Mouse (Mus musculus): ENCODE data around the gene Asb15. TPM values are rescaled to one million over a fixed set of nuclear protein-coding genes. Genes with fewer than 3 reads are reported as not detected.

Gene Asb15
- total RNA-seq, 1 experiment: not detected

- TF ChIP-seq ZNF384 (IDR thresholded peaks at IDR 0.05; ENCODE audit: low read depth, low read length): no peak
- TF ChIP-seq HCFC1 (IDR thresholded peaks at IDR 0.05; ENCODE audit: borderline replicate concordance, insufficient read depth, low read length): no peak
- TF ChIP-seq MAFK (IDR thresholded peaks at IDR 0.05; ENCODE audit: insufficient read depth, low read depth, low read length): no peak
- TF ChIP-seq ZC3H11A (IDR thresholded peaks at IDR 0.05; ENCODE audit: borderline replicate concordance, low read depth, low read length): no peak
- no peak overlapping the region for H3K27ac ChIP-seq (ENCODE audit: insufficient read depth, low read depth, low read length, poor library complexity, severe bottlenecking)
- H3K4me1 ChIP-seq (ENCODE audit: control insufficient read depth in 2 of 2, insufficient read depth in 2 of 2, low read length in 2 of 2, poor library complexity in 1 of 2): no peaks in the 10 kb centered on the region
- no peak overlapping the region for H3K4me3 ChIP-seq (ENCODE audit: insufficient read depth in 1 of 2, low read depth in 1 of 2, low read length in 2 of 2, poor library complexity in 1 of 2, severe bottlenecking in 1 of 2)
- H3K9me3 ChIP-seq (ENCODE audit: control insufficient read depth, insufficient read depth, low read depth, low read length): no peaks in the 10 kb centered on the region
- no peak overlapping the region for H3K9ac ChIP-seq (ENCODE audit: insufficient read depth, low read depth, low read length, poor library complexity, severe bottlenecking)
- peaks cover under 1% of the 10 kb centered on the region; the same call in 1 of the 2 replicates for H3K36me3 ChIP-seq (ENCODE audit: control insufficient read depth, insufficient read depth, low read length, poor library complexity, severe bottlenecking)
- DNase-seq (ENCODE audit: low read depth, low spot score): no peak
- in situ Hi-C loops (cut with MboI; ENCODE audit: low sequenced_read_pairs in 2 of 2, unreplicated experiment in 2 of 2): no loop called here
These were observed 80.2 kb downstream of the Asb15 start for GRCm38 (mm10) chr6:24608129-24608528.

GRCm38 (mm10) chr6:24608682-24609081, 80.7 kb downstream of the Asb15 start:
- peaks cover 4% of the 10 kb centered on the region; the same call in 1 of the 2 replicates for H3K36me3 ChIP-seq (ENCODE audit: control insufficient read depth, insufficient read depth, low read length, poor library complexity, severe bottlenecking)
- no peaks in the 10 kb centered on the region for H3K4me1 ChIP-seq (ENCODE audit: control insufficient read depth in 2 of 2, insufficient read depth in 2 of 2, low read length in 2 of 2, poor library complexity in 1 of 2)
- no peak overlapping the region for H3K4me3 ChIP-seq (ENCODE audit: insufficient read depth in 1 of 2, low read depth in 1 of 2, low read length in 2 of 2, poor library complexity in 1 of 2, severe bottlenecking in 1 of 2)
- H3K9ac ChIP-seq (ENCODE audit: insufficient read depth, low read depth, low read length, poor library complexity, severe bottlenecking): no peak overlapping the region
- no peak for TF ChIP-seq CHD2 (IDR thresholded peaks at IDR 0.05; ENCODE audit: low read depth, low read length)
- TF ChIP-seq MAFK (IDR thresholded peaks at IDR 0.05; ENCODE audit: insufficient read depth, low read depth, low read length): no peak
- TF ChIP-seq ZC3H11A (IDR thresholded peaks at IDR 0.05; ENCODE audit: borderline replicate concordance, low read depth, low read length): no peak
- no peak for TF ChIP-seq ZNF384 (IDR thresholded peaks at IDR 0.05; ENCODE audit: low read depth, low read length)
- TF ChIP-seq HCFC1 (IDR thresholded peaks at IDR 0.05; ENCODE audit: borderline replicate concordance, insufficient read depth, low read length): no peak
- H3K9me3 ChIP-seq (ENCODE audit: control insufficient read depth, insufficient read depth, low read depth, low read length): no peaks in the 10 kb centered on the region
- in situ Hi-C loops (cut with MboI; ENCODE audit: low sequenced_read_pairs in 2 of 2, unreplicated experiment in 2 of 2): no loop called here
- no peak for DNase-seq (ENCODE audit: low read depth, low spot score)
- no peak overlapping the region for H3K27ac ChIP-seq (ENCODE audit: insufficient read depth, low read depth, low read length, poor library complexity, severe bottlenecking)

DNA sequence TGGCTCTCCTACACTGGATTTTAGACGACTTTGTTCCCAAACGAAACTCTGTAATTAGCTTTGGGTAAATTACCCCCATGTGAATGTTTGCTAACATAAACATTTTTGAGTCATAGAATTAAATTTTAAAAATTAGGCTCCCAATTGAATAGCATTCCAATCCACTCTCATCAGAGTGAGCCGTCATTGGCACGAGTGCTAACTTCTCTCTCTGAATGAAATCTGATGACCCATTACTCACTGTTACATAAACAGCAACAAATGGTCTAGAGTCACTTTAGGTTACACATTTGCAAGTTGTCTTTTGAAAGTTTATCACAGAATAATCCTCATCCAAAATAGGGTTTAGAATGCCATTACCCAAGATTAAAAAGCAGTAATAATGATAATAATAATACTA, 81.6 kb downstream of the Asb15 start:
- H3K4me3 ChIP-seq (ENCODE audit: insufficient read depth in 1 of 2, low read depth in 1 of 2, low read length in 2 of 2, poor library complexity in 1 of 2, severe bottlenecking in 1 of 2): no peak overlapping the region
- in situ Hi-C loops (cut with MboI; ENCODE audit: low sequenced_read_pairs in 2 of 2, unreplicated experiment in 2 of 2): no loop called here
- no peaks in the 10 kb centered on the region for H3K4me1 ChIP-seq (ENCODE audit: control insufficient read depth in 2 of 2, insufficient read depth in 2 of 2, low read length in 2 of 2, poor library complexity in 1 of 2)
- peaks cover 6% of the 10 kb centered on the region for H3K36me3 ChIP-seq (ENCODE audit: control insufficient read depth, insufficient read depth, low read length, poor library complexity, severe bottlenecking)
- H3K9me3 ChIP-seq (ENCODE audit: control insufficient read depth, insufficient read depth, low read depth, low read length): no peaks in the 10 kb centered on the region
- no peak overlapping the region for H3K9ac ChIP-seq (ENCODE audit: insufficient read depth, low read depth, low read length, poor library complexity, severe bottlenecking)
- H3K27ac ChIP-seq (ENCODE audit: insufficient read depth, low read depth, low read length, poor library complexity, severe bottlenecking): no peak overlapping the region
- TF ChIP-seq ZC3H11A (IDR thresholded peaks at IDR 0.05; ENCODE audit: borderline replicate concordance, low read depth, low read length): no peak
- no peak for TF ChIP-seq CHD2 (IDR thresholded peaks at IDR 0.05; ENCODE audit: low read depth, low read length)
- TF ChIP-seq HCFC1 (IDR thresholded peaks at IDR 0.05; ENCODE audit: borderline replicate concordance, insufficient read depth, low read length): no peak
- no peak for TF ChIP-seq ZNF384 (IDR thresholded peaks at IDR 0.05; ENCODE audit: low read depth, low read length)
- TF ChIP-seq MAFK (IDR thresholded peaks at IDR 0.05; ENCODE audit: insufficient read depth, low read depth, low read length): no peak
- no peak for DNase-seq (ENCODE audit: low read depth, low spot score)

DNA sequence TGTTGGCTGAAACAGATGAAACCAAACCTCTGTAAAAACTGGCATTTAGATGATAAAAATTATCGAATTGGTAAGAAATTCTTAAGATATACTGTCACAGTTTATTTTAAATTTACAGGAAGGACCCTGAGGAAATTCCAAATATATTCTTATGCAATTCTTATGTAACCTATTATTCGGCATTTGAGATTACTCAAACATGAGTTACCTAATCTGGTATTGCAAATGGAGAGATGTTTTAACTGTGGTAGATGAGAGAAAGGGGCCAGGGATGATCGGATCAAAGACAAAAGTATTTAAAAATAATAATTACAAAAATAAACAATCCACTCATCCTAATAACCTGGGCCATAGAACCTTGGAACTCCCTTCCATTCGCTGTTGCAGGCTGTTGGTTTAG, 82.4 kb downstream of the Asb15 start:
- Histone ChIP-seq H3K36me3 (ENCODE audit: control insufficient read depth, insufficient read depth, low read length, poor library complexity, severe bottlenecking) (peaks cover 9% of the 10 kb centered on the region), H3K9ac (ENCODE audit: insufficient read depth, low read depth, low read length, poor library complexity, severe bottlenecking) (no peak overlapping the region)

More for the DNA sequence above, 82.4 kb downstream of the Asb15 start:
- Histone ChIP-seq H3K4me3 (ENCODE audit: insufficient read depth in 1 of 2, low read depth in 1 of 2, low read length in 2 of 2, poor library complexity in 1 of 2, severe bottlenecking in 1 of 2) (no peak overlapping the region), H3K4me1 (ENCODE audit: control insufficient read depth in 2 of 2, insufficient read depth in 2 of 2, low read length in 2 of 2, poor library complexity in 1 of 2) (no peaks in the 10 kb centered on the region), H3K9me3 (ENCODE audit: control insufficient read depth, insufficient read depth, low read depth, low read length) (no peaks in the 10 kb centered on the region), H3K27ac (ENCODE audit: insufficient read depth, low read depth, low read length, poor library complexity, severe bottlenecking) (no peak overlapping the region)
- in situ Hi-C loops (cut with MboI; ENCODE audit: low sequenced_read_pairs in 2 of 2, unreplicated experiment in 2 of 2): no loop called here
- no peak for DNase-seq (ENCODE audit: low read depth, low spot score)
- TF ChIP-seq CHD2 (IDR thresholded peaks at IDR 0.05; ENCODE audit: low read depth, low read length) (no peak), MAFK (IDR thresholded peaks at IDR 0.05; ENCODE audit: insufficient read depth, low read depth, low read length) (no peak), ZC3H11A (IDR thresholded peaks at IDR 0.05; ENCODE audit: borderline replicate concordance, low read depth, low read length) (no peak), HCFC1 (IDR thresholded peaks at IDR 0.05; ENCODE audit: borderline replicate concordance, insufficient read depth, low read length) (no peak), ZNF384 (IDR thresholded peaks at IDR 0.05; ENCODE audit: low read depth, low read length) (no peak)
